Comparison of ENCODE assay signal across 8 mouse cellular contexts in genomic region chr1:83727215-83727614, GRCm38 (mm10).
DNase-seq lines count a peak whose midpoint lies in the region; ATAC-seq and TF ChIP-seq lines count a peak whose summit lies in the region.
"Had no signal": no experiment of that assay in that cellular context is flagged by ENCODE, and none has a peak within 500 bp of the region (broad histone marks: within the 10 kb centered on the region; RNA-seq: fewer than 3 reads in every experiment).

No protein-coding gene starts in this region.

- no peak for TF ChIP-seq EP300 in liver, embryonic 14.5 days (IDR thresholded peaks at IDR 0.05; ENCODE audit: low read depth)

- H3K4me2 ChIP-seq in liver, embryonic 14.5 days (ENCODE audit: low read depth), result no peak overlapping the region
- H3K4me2 ChIP-seq in liver, embryonic 11.5 days, result no peak overlapping the region
- H3K4me2 ChIP-seq in hindbrain, embryonic 16.5 days (ENCODE audit: low read length), result no peak overlapping the region
- no peak overlapping the region for H3K4me2 ChIP-seq in midbrain, embryonic 12.5 days (replicated peaks)
- H3K4me2 ChIP-seq: heart, embryonic 13.5 days had no signal

- peak; percentile 59 for TF ChIP-seq CTCF in liver, embryonic 14.5 days (IDR thresholded peaks at IDR 0.05; ENCODE audit: low read depth)

- H3K4me3 ChIP-seq in liver, embryonic 14.5 days (ENCODE audit: insufficient read depth in 1 of 2, low read depth in 2 of 2, low read length in 2 of 2), result no peak overlapping the region
- no peak overlapping the region for H3K4me3 ChIP-seq in liver, embryonic 11.5 days (ENCODE audit: low read depth, low read length)
- no peak overlapping the region for H3K4me3 ChIP-seq in hindbrain, embryonic 16.5 days (ENCODE audit: low read length)
- H3K4me3 ChIP-seq in midbrain, embryonic 12.5 days, result no peak overlapping the region
- H3K4me3 ChIP-seq: heart, embryonic 13.5 days had no signal

- 69% methylated on average over 4 of the region's 4 CpGs for WGBS in liver, embryonic 14.5 days (ENCODE audit: insufficient replicate concordance)
- WGBS in liver, embryonic 11.5 days, result 77% methylated on average over 4 of the region's 4 CpGs
- WGBS in hindbrain, embryonic 16.5 days, result 74% methylated on average over 4 of the region's 4 CpGs
- 80% methylated on average over 4 of the region's 4 CpGs for WGBS in midbrain, embryonic 12.5 days

- DNase-seq in liver, embryonic 14.5 days (ENCODE audit: low read depth in 3 of 3, low spot score in 3 of 3), result peak; percentile 4 to 9 (median 6)
- DNase-seq in liver, embryonic 11.5 days (ENCODE audit: low spot score), result no peak
- peak; percentile 85 for DNase-seq in brain, adult 2 months (ENCODE audit: low read depth, low spot score)
- peak; percentile 88 for DNase-seq in embryo, embryonic 10.5 days (ENCODE audit: low spot score)
- no peak for DNase-seq in spleen, adult 18-20 months

- H3K36me3 ChIP-seq in liver, embryonic 14.5 days (replicated peaks; ENCODE audit: control insufficient read depth, insufficient read depth, low read depth), result no peaks in the 10 kb centered on the region
- H3K36me3 ChIP-seq in liver, embryonic 11.5 days (ENCODE audit: control insufficient read depth, insufficient read depth, low read length), result no peaks in the 10 kb centered on the region
- no peaks in the 10 kb centered on the region for H3K36me3 ChIP-seq in hindbrain, embryonic 16.5 days (ENCODE audit: control insufficient read depth, insufficient read depth, low read length)
- no peaks in the 10 kb centered on the region for H3K36me3 ChIP-seq in midbrain, embryonic 12.5 days
- H3K36me3 ChIP-seq: heart, embryonic 13.5 days had no signal

- H3K27ac ChIP-seq in liver, embryonic 14.5 days, result no peak overlapping the region
- no peak overlapping the region for H3K27ac ChIP-seq in liver, embryonic 11.5 days (ENCODE audit: low read depth, low read length)
- no peak overlapping the region for H3K27ac ChIP-seq in hindbrain, embryonic 16.5 days (ENCODE audit: low read depth, low read length)
- no peak overlapping the region for H3K27ac ChIP-seq in midbrain, embryonic 12.5 days (replicated peaks)
- H3K27ac ChIP-seq: heart, embryonic 13.5 days had no signal

- H3K9me3 ChIP-seq in liver, embryonic 14.5 days (ENCODE audit: control insufficient read depth, low read length), result no peaks in the 10 kb centered on the region
- H3K9me3 ChIP-seq in liver, embryonic 11.5 days (ENCODE audit: control insufficient read depth, low read length), result no peaks in the 10 kb centered on the region
- no peaks in the 10 kb centered on the region for H3K9me3 ChIP-seq in hindbrain, embryonic 16.5 days (ENCODE audit: control insufficient read depth, low read length)
- no peaks in the 10 kb centered on the region for H3K9me3 ChIP-seq in midbrain, embryonic 12.5 days
- H3K9me3 ChIP-seq: heart, embryonic 13.5 days had no signal

- H3K4me1 ChIP-seq in liver, embryonic 14.5 days (replicated peaks; ENCODE audit: control insufficient read depth in 2 of 2, insufficient read depth in 2 of 2, low read length in 1 of 2), result no peaks in the 10 kb centered on the region
- H3K4me1 ChIP-seq in liver, embryonic 11.5 days (replicated peaks; ENCODE audit: control insufficient read depth, insufficient read depth, low read length), result no peaks in the 10 kb centered on the region
- H3K4me1 ChIP-seq in hindbrain, embryonic 16.5 days (ENCODE audit: control insufficient read depth, insufficient read depth, low read depth, low read length), result no peaks in the 10 kb centered on the region
- no peaks in the 10 kb centered on the region for H3K4me1 ChIP-seq in midbrain, embryonic 12.5 days
- H3K4me1 ChIP-seq: heart, embryonic 13.5 days had no signal

- no peak for ATAC-seq in liver, embryonic 14.5 days (ENCODE audit: insufficient read depth)
- ATAC-seq in liver, embryonic 11.5 days (replicated peaks; ENCODE audit: low FRiP score), result no peak
- ATAC-seq in hindbrain, embryonic 16.5 days, result peak; percentile 56; the same call in 1 of the 2 replicates
- ATAC-seq in midbrain, embryonic 12.5 days (ENCODE audit: low FRiP score, low read depth), result peak; percentile 83

- H3K27me3 ChIP-seq in liver, embryonic 14.5 days (ENCODE audit: control insufficient read depth, insufficient read depth, low read length), result no peaks in the 10 kb centered on the region
- no peaks in the 10 kb centered on the region for H3K27me3 ChIP-seq in liver, embryonic 11.5 days (replicated peaks; ENCODE audit: control insufficient read depth, insufficient read depth, low read length)
- no peaks in the 10 kb centered on the region for H3K27me3 ChIP-seq in hindbrain, embryonic 16.5 days (replicated peaks; ENCODE audit: control insufficient read depth, insufficient read depth, low read length)
- no peaks in the 10 kb centered on the region for H3K27me3 ChIP-seq in midbrain, embryonic 12.5 days
- H3K27me3 ChIP-seq: heart, embryonic 13.5 days had no signal

- H3K9ac ChIP-seq in liver, embryonic 14.5 days (replicated peaks), result no peak overlapping the region
- no peak overlapping the region for H3K9ac ChIP-seq in liver, embryonic 11.5 days (ENCODE audit: low read depth, low read length)
- no peak overlapping the region for H3K9ac ChIP-seq in hindbrain, embryonic 16.5 days (ENCODE audit: low read depth, low read length)
- no peak overlapping the region for H3K9ac ChIP-seq in midbrain, embryonic 12.5 days (replicated peaks)
- H3K9ac ChIP-seq: heart, embryonic 13.5 days had no signal

Comparison
In these comparisons a context has a peak if more than half of its experiments do, and no peak if none do; other contexts are left out.
1. DNase-seq: peak in liver, embryonic 14.5 days (3 of 3), brain, adult 2 months (single experiment) and embryo, embryonic 10.5 days (single experiment); none in liver, embryonic 11.5 days (single experiment) and spleen, adult 18-20 months (0 of 2).
2. ATAC-seq: peak in hindbrain, embryonic 16.5 days (single experiment) and midbrain, embryonic 12.5 days (single experiment); none in liver, embryonic 14.5 days (single experiment) and liver, embryonic 11.5 days (single experiment).